Mouse (Mus musculus) liver, adult 2 months (tissue): ENCODE results near the gene Dysf.

Experiments
- CTCF ChIP-seq: fragments of 200-500 bp; IDR thresholded peaks from 2 replicates; pipeline ENCODE4 v1.5.1; 2011; ENCODE audit warnings: low read depth, low read length, control low read depth
- POLR2A ChIP-seq: fragments of 200-500 bp; IDR thresholded peaks from 2 replicates; pipeline ENCODE4 v1.6.1; 2011; ENCODE audit warnings: low read length, control low read depth; ENCODE audit not compliant: insufficient read depth; ENCODE audit errors: extremely low read depth

GRCm38 (mm10) chr6:84228196-84228595 lies 219.8 kb downstream of the Dysf start:
- TF ChIP-seq CTCF (no peak), POLR2A (no peak)
